Comparison of ENCODE assay signal across 12 mouse cellular contexts in genomic region chr1:159671181-159671580, GRCm38 (mm10).
DNase-seq lines count a peak whose midpoint lies in the region; ATAC-seq and TF ChIP-seq lines count a peak whose summit lies in the region.
"Had no signal": no experiment of that assay in that cellular context is flagged by ENCODE, and none has a peak within 500 bp of the region (broad histone marks: within the 10 kb centered on the region; RNA-seq: fewer than 3 reads in every experiment).

No protein-coding gene starts in this region.

- no peak overlapping the region for H3K27ac ChIP-seq in embryonic facial prominence, embryonic 13.5 days
- H3K27ac ChIP-seq in embryonic facial prominence, embryonic 10.5 days (replicated peaks) = no peak overlapping the region
- no peak overlapping the region for H3K27ac ChIP-seq in kidney, embryonic 15.5 days
- H3K27ac ChIP-seq in forebrain, postnatal 0 days (ENCODE audit: low read depth, low read length) = no peak overlapping the region
- H3K27ac ChIP-seq in midbrain, embryonic 12.5 days (replicated peaks) = peak overlapping the region; percentile 56; the same call in 1 of the 2 replicates
- H3K27ac ChIP-seq: liver, embryonic 15.5 days had no signal

- H3K4me1 ChIP-seq in embryonic facial prominence, embryonic 13.5 days = peaks cover 10% of the 10 kb centered on the region
- H3K4me1 ChIP-seq in embryonic facial prominence, embryonic 10.5 days = peaks cover 8% of the 10 kb centered on the region
- H3K4me1 ChIP-seq in kidney, embryonic 15.5 days = peaks cover 8% of the 10 kb centered on the region
- peaks cover 8% of the 10 kb centered on the region; the same call in 1 of the 2 replicates for H3K4me1 ChIP-seq in forebrain, postnatal 0 days (ENCODE audit: insufficient read depth)
- H3K4me1 ChIP-seq in midbrain, embryonic 12.5 days = peaks cover 14% of the 10 kb centered on the region
- H3K4me1 ChIP-seq: liver, embryonic 15.5 days had no signal

- WGBS in embryonic facial prominence, embryonic 13.5 days = 85% methylated on average over 8 of the region's 8 CpGs
- 84% methylated on average over 8 of the region's 8 CpGs for WGBS in embryonic facial prominence, embryonic 10.5 days
- WGBS in kidney, embryonic 15.5 days = 85% methylated on average over 8 of the region's 8 CpGs
- 68% methylated on average over 8 of the region's 8 CpGs for WGBS in forebrain, postnatal 0 days
- WGBS in midbrain, embryonic 12.5 days = 85% methylated on average over 8 of the region's 8 CpGs

- 0 out of 2 replicates have a peak overlapping the region, but pooled peaks have one; percentile 19 for H3K4me2 ChIP-seq in embryonic facial prominence, embryonic 13.5 days
- H3K4me2 ChIP-seq in kidney, embryonic 15.5 days = peak overlapping the region; percentile 40; the same call in 1 of the 2 replicates
- H3K4me2 ChIP-seq in forebrain, postnatal 0 days (ENCODE audit: low read depth) = peak overlapping the region; percentile 35
- peak overlapping the region; percentile 34 for H3K4me2 ChIP-seq in midbrain, embryonic 12.5 days (replicated peaks)
- H3K4me2 ChIP-seq: liver, embryonic 15.5 days had no signal

- H3K4me3 ChIP-seq in embryonic facial prominence, embryonic 13.5 days = no peak overlapping the region
- no peak overlapping the region for H3K4me3 ChIP-seq in embryonic facial prominence, embryonic 10.5 days
- no peak overlapping the region for H3K4me3 ChIP-seq in kidney, embryonic 15.5 days (replicated peaks)
- no peak overlapping the region for H3K4me3 ChIP-seq in forebrain, postnatal 0 days (ENCODE audit: low read depth, low read length)
- H3K4me3 ChIP-seq in midbrain, embryonic 12.5 days = no peak overlapping the region
- H3K4me3 ChIP-seq: erythroblast, embryonic 14.5 days; liver, embryonic 15.5 days had no signal

- ATAC-seq in embryonic facial prominence, embryonic 13.5 days (ENCODE audit: insufficient number of reproducible peaks, insufficient read depth, low FRiP score, low TSS enrichment, low read depth) = no peak
- ATAC-seq in kidney, embryonic 15.5 days (replicated peaks; ENCODE audit: low FRiP score) = no peak
- ATAC-seq in forebrain, postnatal 0 days = no peak
- ATAC-seq in midbrain, embryonic 12.5 days (ENCODE audit: low FRiP score, low read depth) = peak; percentile 36; the same call in 1 of the 2 replicates
- ATAC-seq: activated CD4-positive, CD25-positive, alpha-beta regulatory T cell, adult 4 months had no signal

- no peak for TF ChIP-seq CTCF in forebrain, postnatal 0 days (IDR thresholded peaks at IDR 0.05; ENCODE audit: low read depth)

- H3K27me3 ChIP-seq in embryonic facial prominence, embryonic 13.5 days = no peaks in the 10 kb centered on the region
- no peaks in the 10 kb centered on the region for H3K27me3 ChIP-seq in embryonic facial prominence, embryonic 10.5 days (replicated peaks; ENCODE audit: low read depth, poor library complexity, severe bottlenecking)
- H3K27me3 ChIP-seq in kidney, embryonic 15.5 days = 0 out of 2 replicates have a peak, but pooled peaks cover 3% of the 10 kb centered on the region
- no peaks in the 10 kb centered on the region for H3K27me3 ChIP-seq in forebrain, postnatal 0 days (ENCODE audit: insufficient read depth, low read length)
- H3K27me3 ChIP-seq in midbrain, embryonic 12.5 days = no peaks in the 10 kb centered on the region
- H3K27me3 ChIP-seq: liver, embryonic 15.5 days had no signal

- H3K9ac ChIP-seq in embryonic facial prominence, embryonic 13.5 days = no peak overlapping the region
- no peak overlapping the region for H3K9ac ChIP-seq in kidney, embryonic 15.5 days
- H3K9ac ChIP-seq in forebrain, postnatal 0 days = no peak overlapping the region
- no peak overlapping the region for H3K9ac ChIP-seq in midbrain, embryonic 12.5 days (replicated peaks)
- H3K9ac ChIP-seq: liver, embryonic 15.5 days had no signal

- H3K36me3 ChIP-seq in embryonic facial prominence, embryonic 13.5 days = no peaks in the 10 kb centered on the region
- no peaks in the 10 kb centered on the region for H3K36me3 ChIP-seq in embryonic facial prominence, embryonic 10.5 days (replicated peaks)
- no peaks in the 10 kb centered on the region for H3K36me3 ChIP-seq in kidney, embryonic 15.5 days
- no peaks in the 10 kb centered on the region for H3K36me3 ChIP-seq in forebrain, postnatal 0 days (ENCODE audit: insufficient read depth)
- no peaks in the 10 kb centered on the region for H3K36me3 ChIP-seq in midbrain, embryonic 12.5 days
- H3K36me3 ChIP-seq: liver, embryonic 15.5 days had no signal

- DNase-seq in embryonic facial prominence, embryonic 10.5 days (ENCODE audit: low spot score) = no peak
- no peak for DNase-seq in kidney, postnatal 36 days
- no peak for DNase-seq in forebrain, postnatal 0 days
- no peak for DNase-seq in urinary bladder, postnatal 14 days (ENCODE audit: low spot score)
- no peak for DNase-seq in cerebellum, adult 18-20 months
- DNase-seq: thymus, adult 2 months had no signal

- H3K9me3 ChIP-seq in embryonic facial prominence, embryonic 13.5 days = no peaks in the 10 kb centered on the region
- H3K9me3 ChIP-seq in embryonic facial prominence, embryonic 10.5 days = no peaks in the 10 kb centered on the region
- H3K9me3 ChIP-seq in kidney, embryonic 15.5 days (replicated peaks) = no peaks in the 10 kb centered on the region
- no peaks in the 10 kb centered on the region for H3K9me3 ChIP-seq in forebrain, postnatal 0 days (ENCODE audit: low read length)
- no peaks in the 10 kb centered on the region for H3K9me3 ChIP-seq in midbrain, embryonic 12.5 days
- H3K9me3 ChIP-seq: liver, embryonic 15.5 days had no signal
